ENCODE assay signal across 20 mouse cellular contexts in the genomic region with DNA sequence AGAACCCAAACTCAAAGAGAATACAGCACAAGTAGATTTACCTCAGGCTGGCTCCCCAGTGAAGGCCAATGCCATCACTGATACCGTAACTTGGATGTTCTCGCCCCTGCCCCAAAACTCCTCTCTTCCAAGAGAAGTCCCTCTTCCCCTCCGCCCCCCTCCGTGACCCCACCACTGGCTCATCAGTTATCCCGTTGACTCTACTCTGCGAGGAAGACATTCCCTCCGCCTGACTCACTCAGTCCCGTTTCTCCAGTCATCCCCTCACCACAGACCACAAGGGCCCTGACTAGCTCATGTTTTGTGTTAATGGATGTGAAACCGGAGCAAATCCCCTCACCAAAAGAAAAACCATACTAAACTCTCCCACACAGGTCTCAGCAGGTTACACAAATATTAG. TPM values are rescaled to one million over a fixed set of nuclear protein-coding genes. Genes with fewer than 3 reads are reported as not detected.
DNase-seq lines count a peak whose midpoint lies in the region; ATAC-seq and TF ChIP-seq lines count a peak whose summit lies in the region.
"Had no signal": no experiment of that assay in that cellular context is flagged by ENCODE, and none has a peak within 500 bp of the region (broad histone marks: within the 10 kb centered on the region; RNA-seq: fewer than 3 reads in every experiment).

No protein-coding gene starts in this region.

- no peak overlapping the region for H3K27ac ChIP-seq in midbrain, embryonic 11.5 days (ENCODE audit: low read depth, low read length)
- H3K27ac ChIP-seq in midbrain, embryonic 13.5 days, result no peak overlapping the region
- 0 out of 2 replicates have a peak overlapping the region, but pooled peaks have one; percentile 32 for H3K27ac ChIP-seq in intestine, embryonic 15.5 days
- peak overlapping the region; percentile 45; the same call in 1 of the 2 replicates for H3K27ac ChIP-seq in stomach, postnatal 0 days (replicated peaks)
- H3K27ac ChIP-seq: hindbrain, embryonic 10.5 days; limb, embryonic 15.5 days; liver, embryonic 15.5 days had no signal

- H3K9ac ChIP-seq in midbrain, embryonic 11.5 days (ENCODE audit: low read length), result no peak overlapping the region
- no peak overlapping the region for H3K9ac ChIP-seq in midbrain, embryonic 13.5 days (replicated peaks)
- no peak overlapping the region for H3K9ac ChIP-seq in intestine, embryonic 15.5 days
- no peak overlapping the region for H3K9ac ChIP-seq in stomach, postnatal 0 days (ENCODE audit: low read length)
- H3K9ac ChIP-seq: limb, embryonic 15.5 days; liver, embryonic 15.5 days had no signal

- H3K4me1 ChIP-seq in midbrain, embryonic 11.5 days (ENCODE audit: control insufficient read depth, insufficient read depth, low read length), result peaks cover 4% of the 10 kb centered on the region
- peaks cover 11% of the 10 kb centered on the region; the same call in 1 of the 2 replicates for H3K4me1 ChIP-seq in midbrain, embryonic 13.5 days (replicated peaks)
- H3K4me1 ChIP-seq in intestine, embryonic 15.5 days (replicated peaks), result peaks cover 10% of the 10 kb centered on the region; the same call in 1 of the 2 replicates
- no peaks in the 10 kb centered on the region for H3K4me1 ChIP-seq in stomach, postnatal 0 days (replicated peaks; ENCODE audit: control insufficient read depth, insufficient read depth)
- H3K4me1 ChIP-seq: liver, embryonic 15.5 days had no signal

- H3K27me3 ChIP-seq in midbrain, embryonic 11.5 days (ENCODE audit: control insufficient read depth, insufficient read depth, low read length), result no peaks in the 10 kb centered on the region
- H3K27me3 ChIP-seq in midbrain, embryonic 13.5 days, result no peaks in the 10 kb centered on the region
- H3K27me3 ChIP-seq in intestine, embryonic 15.5 days (replicated peaks), result no peaks in the 10 kb centered on the region
- H3K27me3 ChIP-seq in stomach, postnatal 0 days (ENCODE audit: control insufficient read depth, insufficient read depth, low read length), result no peaks in the 10 kb centered on the region
- H3K27me3 ChIP-seq: limb, embryonic 15.5 days; liver, embryonic 15.5 days; megakaryocyte, embryonic 14.5 days had no signal

- TF ChIP-seq EP300 in stomach, postnatal 0 days (optimal IDR thresholded peaks at IDR 0.05), result no peak

- no peak for TF ChIP-seq CTCF in stomach, postnatal 0 days (IDR thresholded peaks at IDR 0.05; ENCODE audit: low read depth)

- H3K4me2 ChIP-seq in midbrain, embryonic 11.5 days, result no peak overlapping the region
- H3K4me2 ChIP-seq in midbrain, embryonic 13.5 days (replicated peaks), result no peak overlapping the region
- H3K4me2 ChIP-seq in intestine, embryonic 15.5 days (replicated peaks), result no peak overlapping the region
- no peak overlapping the region for H3K4me2 ChIP-seq in stomach, postnatal 0 days (replicated peaks; ENCODE audit: low read depth)
- H3K4me2 ChIP-seq: limb, embryonic 15.5 days; liver, embryonic 15.5 days had no signal

- no peak for ATAC-seq in midbrain, embryonic 11.5 days (ENCODE audit: low FRiP score)
- no peak for ATAC-seq in midbrain, embryonic 13.5 days
- ATAC-seq in intestine, embryonic 15.5 days, result peak; percentile 49; the same call in 1 of the 2 replicates
- ATAC-seq in stomach, postnatal 0 days (ENCODE audit: low FRiP score, low TSS enrichment), result peak; percentile 50; the same call in 1 of the 2 replicates
- ATAC-seq: inflammation-experienced regulatory T-cells, adult 6 months; midbrain, embryonic 16.5 days had no signal

- H3K9me3 ChIP-seq in midbrain, embryonic 11.5 days (ENCODE audit: control insufficient read depth, low read length), result no peaks in the 10 kb centered on the region
- no peaks in the 10 kb centered on the region for H3K9me3 ChIP-seq in midbrain, embryonic 13.5 days
- H3K9me3 ChIP-seq in intestine, embryonic 15.5 days, result no peaks in the 10 kb centered on the region
- no peaks in the 10 kb centered on the region for H3K9me3 ChIP-seq in stomach, postnatal 0 days (ENCODE audit: control insufficient read depth, low read length)
- H3K9me3 ChIP-seq: hindbrain, embryonic 10.5 days; limb, embryonic 15.5 days; liver, embryonic 15.5 days; megakaryocyte, embryonic 14.5 days had no signal

- peak; percentile 53 for DNase-seq in heart, adult 11 months
- no peak for DNase-seq in heart, adult 8-10 months (ENCODE audit: low spot score)
- DNase-seq in midbrain, embryonic 11.5 days (ENCODE audit: low spot score, missing footprints), result peak; percentile 83
- no peak for DNase-seq in stomach, postnatal 0 days (ENCODE audit: low spot score)
- DNase-seq in adipocyte (ENCODE audit: low spot score), result no peak
- no peak for DNase-seq in neural tube, embryonic 10.5 days (ENCODE audit: extremely low spot score, low spot score)
- DNase-seq: adrenal gland, adult 8-10 months; cerebellum, adult 9-10 months; lung, postnatal 14 days; retina, postnatal 1 day; right cerebral cortex, postnatal 4 days had no signal

- peaks cover 3% of the 10 kb centered on the region; the same call in 1 of the 2 replicates for H3K36me3 ChIP-seq in midbrain, embryonic 11.5 days (ENCODE audit: control insufficient read depth, insufficient read depth, low read length)
- H3K36me3 ChIP-seq in midbrain, embryonic 13.5 days, result peaks cover 40% of the 10 kb centered on the region
- peaks cover 11% of the 10 kb centered on the region for H3K36me3 ChIP-seq in intestine, embryonic 15.5 days
- peaks cover 8% of the 10 kb centered on the region; the same call in 1 of the 2 replicates for H3K36me3 ChIP-seq in stomach, postnatal 0 days (ENCODE audit: control insufficient read depth, insufficient read depth, low read length)

- WGBS in midbrain, embryonic 11.5 days, result 80% methylated on average over 9 of the region's 9 CpGs
- 91% methylated on average over 9 of the region's 9 CpGs for WGBS in midbrain, embryonic 13.5 days
- 49% methylated on average over 9 of the region's 9 CpGs for WGBS in intestine, embryonic 15.5 days
- 46% methylated on average over 9 of the region's 9 CpGs for WGBS in stomach, postnatal 0 days

- H3K4me3 ChIP-seq in midbrain, embryonic 11.5 days (ENCODE audit: low read depth, low read length), result no peak overlapping the region
- H3K4me3 ChIP-seq in midbrain, embryonic 13.5 days (replicated peaks), result no peak overlapping the region
- H3K4me3 ChIP-seq in intestine, embryonic 15.5 days (replicated peaks), result no peak overlapping the region
- H3K4me3 ChIP-seq in stomach, postnatal 0 days (ENCODE audit: low read depth, low read length), result no peak overlapping the region
- H3K4me3 ChIP-seq: hindbrain, embryonic 10.5 days; limb, embryonic 15.5 days; liver, embryonic 15.5 days; megakaryocyte, embryonic 14.5 days had no signal

RNA-seq across cellular contexts. Expression of a gene that starts 16.8 kb away (rescaled TPM):
- total RNA-seq in heart, adult 8-10 months (2022), result 1 to 10 TPM in 1 of 4 experiments, under 1 TPM in 3; 0.38 to 2.0 (median 0.60) TPM
- polyA plus RNA-seq in midbrain, embryonic 11.5 days (2014; fragmentation: Nextera tagmentation; extraction: Ambion mirVana), result 1.2 TPM in 2 replicates
- polyA plus RNA-seq in midbrain, embryonic 13.5 days (2015; fragmentation: Nextera tagmentation; extraction: Ambion mirVana), result 0.66 and 1.3 TPM in 2 replicates
- polyA plus RNA-seq in intestine, embryonic 15.5 days (2015; fragmentation: Nextera tagmentation; extraction: Ambion mirVana), result 1.8 TPM in 2 replicates
- 1.3 and 1.5 TPM in 2 replicates for polyA plus RNA-seq in stomach, postnatal 0 days (2015; fragmentation: Nextera tagmentation; extraction: Ambion mirVana)
- total RNA-seq: granulocyte monocyte progenitor cell, adult 5-6 weeks had no signal

Comparison
In these comparisons a context has a peak if more than half of its experiments do, and no peak if none do; other contexts are left out.
1. DNase-seq: peak in heart, adult 11 months (single experiment) and midbrain, embryonic 11.5 days (single experiment); none in heart, adult 8-10 months (single experiment), stomach, postnatal 0 days (single experiment), adipocyte (single experiment) and neural tube, embryonic 10.5 days (single experiment).
2. ATAC-seq: peak in intestine, embryonic 15.5 days (single experiment) and stomach, postnatal 0 days (single experiment); none in midbrain, embryonic 11.5 days (single experiment) and midbrain, embryonic 13.5 days (single experiment).
3. H3K27ac ChIP-seq: peak in intestine, embryonic 15.5 days (single experiment) and stomach, postnatal 0 days (single experiment); none in midbrain, embryonic 11.5 days (single experiment) and midbrain, embryonic 13.5 days (single experiment).